Mouse (Mus musculus) right cerebral cortex, postnatal 14 days (tissue): ENCODE results near the gene Apoe.
"Not testable (repeated sequence)": the region's sequence is repeated elsewhere in the genome, so short reads cannot be mapped to it uniquely, and the experiment has no call there.

Experiments
- DNase-seq: peaks from one replicate; pipeline ENCODE4 v3.0.0; 2022

Apoe gene

GRCm38 (mm10) chr7:19691434-19691833 is 7.6 kb downstream of the Apoe start:
- no peak for DNase-seq

- DNase-seq, result no peak
Observed at GRCm38 (mm10) chr7:19690845-19691244, 8.1 kb downstream of the Apoe start.

GRCm38 (mm10) chr7:19688611-19689010 is 10.4 kb downstream of the Apoe start:
- DNase-seq, result no peak

- no peak for DNase-seq
Observed at GRCm38 (mm10) chr7:19688101-19688500, 10.9 kb downstream of the Apoe start.

GRCm38 (mm10) chr7:19686927-19687583 is 11.9 kb downstream of the Apoe start:
- not testable (repeated sequence) for DNase-seq

GRCm38 (mm10) chr7:19686521-19686920 is 12.5 kb downstream of the Apoe start:
- no peak for DNase-seq

- no peak for DNase-seq
Observed at GRCm38 (mm10) chr7:19685374-19685773, 13.6 kb downstream of the Apoe start.

GRCm38 (mm10) chr7:19683771-19684201 is 15.2 kb downstream of the Apoe start:
- no peak for DNase-seq

- no peak for DNase-seq
Observed at GRCm38 (mm10) chr7:19682979-19683378, 16.0 kb downstream of the Apoe start.

GRCm38 (mm10) chr7:19681202-19681694 is 17.7 kb downstream of the Apoe start, which contains the start of the genes Gm44805 and Apoc4:
Gene Gm44805 (minus strand): TSS chr7:19681423.
Gene Apoc4 (minus strand): TSS chr7:19681479.
- no peak for DNase-seq

- no peak for DNase-seq
Observed at GRCm38 (mm10) chr7:19680702-19681101, 18.3 kb downstream of the Apoe start.

GRCm38 (mm10) chr7:19678901-19679300 is 20.1 kb downstream of the Apoe start:
- DNase-seq, result no peak

GRCm38 (mm10) chr7:19677872-19678271 is 21.1 kb downstream of the Apoe start, which contains the start of gene Apoc2:
Gene Apoc2 (minus strand): TSS chr7:19677941.
- DNase-seq, result no peak

GRCm38 (mm10) chr7:19676662-19677061 is 22.3 kb downstream of the Apoe start:
- no peak for DNase-seq

- no peak for DNase-seq
Observed at GRCm38 (mm10) chr7:19675824-19676223, 23.2 kb downstream of the Apoe start.

- no peak for DNase-seq
Observed at GRCm38 (mm10) chr7:19673083-19673699, 25.8 kb downstream of the Apoe start.

- no peak for DNase-seq
Observed at GRCm38 (mm10) chr7:19671511-19671910, 27.5 kb downstream of the Apoe start.

GRCm38 (mm10) chr7:19668947-19669721 is 29.9 kb downstream of the Apoe start:
- DNase-seq, result peak; percentile 95

GRCm38 (mm10) chr7:19667434-19667833 is 31.6 kb downstream of the Apoe start:
- DNase-seq, result no peak

- no peak for DNase-seq
Observed at GRCm38 (mm10) chr7:19666750-19667149, 32.2 kb downstream of the Apoe start.

- DNase-seq, result peak; percentile 97
Observed at GRCm38 (mm10) chr7:19664955-19665841, 33.8 kb downstream of the Apoe start, which contains the start of gene Clptm1. Gene Clptm1 (minus strand): TSS chr7:19665033.

GRCm38 (mm10) chr7:19664455-19664954 is 34.5 kb downstream of the Apoe start:
- DNase-seq, result no peak
